Comparison of ENCODE assay signal across 28 mouse cellular contexts in the genomic region with DNA sequence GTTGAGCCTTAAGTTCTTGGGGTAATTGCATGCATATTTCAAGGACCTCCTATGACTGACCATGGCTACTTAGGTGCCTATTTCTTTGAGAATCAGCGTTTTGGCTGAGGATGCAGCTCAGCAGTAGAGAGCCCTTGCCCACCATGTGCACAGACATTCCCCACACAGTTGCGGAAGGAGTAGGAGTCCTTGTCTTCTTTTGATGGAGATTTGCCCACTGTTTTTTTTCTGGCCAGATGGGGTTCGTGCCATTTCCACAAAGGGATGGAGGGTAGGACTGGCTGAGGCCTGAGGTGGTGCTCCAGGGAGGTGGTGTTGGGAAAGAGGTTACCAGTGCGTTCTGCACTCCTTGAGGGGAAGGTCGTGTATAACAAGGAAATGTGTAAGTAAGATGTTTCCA.
"Had no signal": no experiment of that assay in that cellular context is flagged by ENCODE, and none has a peak within 500 bp of the region (broad histone marks: within the 10 kb centered on the region; RNA-seq: fewer than 3 reads in every experiment).

No protein-coding gene starts in this region.

- DNase-seq: cerebellum, adult 2 months; cerebellum, adult 8-10 months; cerebellum, adult 9-10 months; cerebellum, adult 9-11 months; cerebellum, postnatal 10 days; cerebellum, postnatal 14 days; cerebellum, postnatal 25 days; cerebellum, postnatal 36 days; embryo, embryonic 11 days; forebrain, postnatal 0 days; gastrocnemius, adult 2 months; gastrocnemius, postnatal 10 days; gastrocnemius, postnatal 14 days; gastrocnemius, postnatal 25 days; gastrocnemius, postnatal 36 days; heart, adult 18-20 months; heart, adult 2 months had no signal

- H3K9ac ChIP-seq: embryonic facial prominence, embryonic 12.5 days; embryonic facial prominence, embryonic 13.5 days; embryonic facial prominence, embryonic 15.5 days; forebrain, embryonic 12.5 days; forebrain, embryonic 13.5 days; forebrain, embryonic 15.5 days; forebrain, postnatal 0 days had no signal

- H3K4me2 ChIP-seq: embryonic facial prominence, embryonic 12.5 days; embryonic facial prominence, embryonic 13.5 days; embryonic facial prominence, embryonic 15.5 days; forebrain, embryonic 12.5 days; forebrain, embryonic 13.5 days; forebrain, embryonic 15.5 days had no signal

- ATAC-seq: forebrain, embryonic 13.5 days; forebrain, embryonic 14.5 days; forebrain, embryonic 15.5 days; forebrain, embryonic 16.5 days; forebrain, postnatal 0 days had no signal

- H3K27me3 ChIP-seq: embryonic facial prominence, embryonic 12.5 days; embryonic facial prominence, embryonic 13.5 days; embryonic facial prominence, embryonic 15.5 days; forebrain, embryonic 12.5 days; forebrain, embryonic 13.5 days; forebrain, embryonic 15.5 days had no signal

- H3K9me3 ChIP-seq: embryonic facial prominence, embryonic 10.5 days; embryonic facial prominence, embryonic 12.5 days; embryonic facial prominence, embryonic 13.5 days; embryonic facial prominence, embryonic 15.5 days; forebrain, embryonic 10.5 days; forebrain, embryonic 12.5 days; forebrain, embryonic 13.5 days; forebrain, embryonic 15.5 days had no signal

- H3K4me1 ChIP-seq: embryonic facial prominence, embryonic 10.5 days; embryonic facial prominence, embryonic 12.5 days; embryonic facial prominence, embryonic 13.5 days; embryonic facial prominence, embryonic 15.5 days; forebrain, embryonic 10.5 days; forebrain, embryonic 15.5 days had no signal

- H3K27ac ChIP-seq: embryonic facial prominence, embryonic 10.5 days; embryonic facial prominence, embryonic 12.5 days; embryonic facial prominence, embryonic 13.5 days; embryonic facial prominence, embryonic 15.5 days; forebrain, embryonic 10.5 days; forebrain, embryonic 12.5 days; forebrain, embryonic 13.5 days; forebrain, embryonic 15.5 days; gastrocnemius, adult 2 months; heart, adult 2 months had no signal

- H3K4me3 ChIP-seq: embryonic facial prominence, embryonic 10.5 days; embryonic facial prominence, embryonic 12.5 days; embryonic facial prominence, embryonic 13.5 days; embryonic facial prominence, embryonic 15.5 days; erythroblast, embryonic 14.5 days; forebrain, embryonic 10.5 days; forebrain, embryonic 12.5 days; forebrain, embryonic 13.5 days; forebrain, embryonic 15.5 days; gastrocnemius, adult 2 months; heart, adult 2 months had no signal
